Mouse (Mus musculus) layer of hippocampus, adult 9-10 months (tissue): ENCODE results near the gene Mcu.

Source experiments
- DNase-seq: peaks from one replicate; pipeline ENCODE4 v3.0.0; 2022; ENCODE audit warnings: low spot score

Gene Mcu

GRCm38 (mm10) chr10:59613276-59613675 lies 3.2 kb downstream of the Mcu start:
- no peak for DNase-seq

GRCm38 (mm10) chr10:59604879-59605464 lies 11.5 kb downstream of the Mcu start:
- no peak for DNase-seq

GRCm38 (mm10) chr10:59603843-59604242 lies 12.6 kb downstream of the Mcu start:
- DNase-seq, result no peak

- no peak for DNase-seq
Observed at GRCm38 (mm10) chr10:59602891-59603290, 13.6 kb downstream of the Mcu start.

GRCm38 (mm10) chr10:59602043-59602442 lies 14.4 kb downstream of the Mcu start:
- DNase-seq, result no peak

GRCm38 (mm10) chr10:59600516-59600915 lies 16.0 kb downstream of the Mcu start:
- no peak for DNase-seq

- no peak for DNase-seq
Observed at GRCm38 (mm10) chr10:59593826-59594570, 22.5 kb downstream of the Mcu start.

GRCm38 (mm10) chr10:59590606-59591005 lies 25.9 kb downstream of the Mcu start:
- no peak for DNase-seq

GRCm38 (mm10) chr10:59589856-59590255 lies 26.6 kb downstream of the Mcu start:
- no peak for DNase-seq

- no peak for DNase-seq
Observed at GRCm38 (mm10) chr10:59589420-59589819, 27.1 kb downstream of the Mcu start.

GRCm38 (mm10) chr10:59588135-59588534 lies 28.4 kb downstream of the Mcu start:
- peak; percentile 40 for DNase-seq

- no peak for DNase-seq
Observed at GRCm38 (mm10) chr10:59586821-59587220, 29.7 kb downstream of the Mcu start.

GRCm38 (mm10) chr10:59585621-59586020 lies 30.9 kb downstream of the Mcu start:
- no peak for DNase-seq

- DNase-seq, result no peak
Observed at GRCm38 (mm10) chr10:59581826-59582543, 34.5 kb downstream of the Mcu start.

GRCm38 (mm10) chr10:59580593-59581149 lies 35.8 kb downstream of the Mcu start:
- no peak for DNase-seq

- no peak for DNase-seq
Observed at GRCm38 (mm10) chr10:59579645-59580044, 36.8 kb downstream of the Mcu start.

- DNase-seq, result no peak
Observed at GRCm38 (mm10) chr10:59577871-59578801, 38.4 kb downstream of the Mcu start.

GRCm38 (mm10) chr10:59576305-59576704 lies 40.2 kb downstream of the Mcu start:
- DNase-seq, result no peak

- DNase-seq, result no peak
Observed at GRCm38 (mm10) chr10:59571964-59572363, 44.5 kb downstream of the Mcu start.

- DNase-seq, result no peak
Observed at GRCm38 (mm10) chr10:59571273-59571672, 45.2 kb downstream of the Mcu start.

GRCm38 (mm10) chr10:59570780-59571179 lies 45.7 kb downstream of the Mcu start:
- no peak for DNase-seq

GRCm38 (mm10) chr10:59570360-59570759 lies 46.1 kb downstream of the Mcu start:
- no peak for DNase-seq
